Mouse (Mus musculus) MEL (cell line): ENCODE measurements around the gene Fam49a. TPM values are rescaled to one million over a fixed set of nuclear protein-coding genes. Genes with fewer than 3 reads are reported as not detected.
"Not testable (repeated sequence)": the region's sequence is repeated elsewhere in the genome, so short reads cannot be mapped to it uniquely, and the experiment has no call there.

Source experiments
- DNase-seq: peaks from one replicate; pipeline ENCODE4 v3.0.0; 2011; ENCODE audit warnings: low read depth, low spot score
- H3K27ac ChIP-seq: 2 replicates; pipeline ENCODE4 v1.5.1; 2012; ENCODE audit warnings: low read depth, mild to moderate bottlenecking, control low read depth, low read length, moderate library complexity; ENCODE audit not compliant: control insufficient read depth
- H3K27me3 ChIP-seq, 2 experiments: fragments of 150-350 bp in 1 of 2; sonication (generic) in 1 of 2; 2 replicates each; pipeline ENCODE4 v1.6.1; 2012; ENCODE audit warnings: low read length in 2 of 2, mild to moderate bottlenecking in 2 of 2, improper control_type of control experiment in 1 of 2, moderate library complexity in 1 of 2; ENCODE audit not compliant: insufficient read depth in 2 of 2, control insufficient read depth in 1 of 2
- H3K36me3 ChIP-seq, 2 experiments: 2 replicates each; pipeline ENCODE4 v1.6.1; 2012 to 2014; ENCODE audit warnings: low read length in 2 of 2, improper control_type of control experiment in 1 of 2, inconsistent platforms in 1 of 2, mild to moderate bottlenecking in 1 of 2; ENCODE audit not compliant: insufficient read depth in 2 of 2, control insufficient read depth in 1 of 2
- H3K4me1 ChIP-seq, 2 experiments: fragments of 150-350 bp in 1 of 2; sonication (generic) in 1 of 2; 2 replicates each; pipeline ENCODE4 v1.6.1; 2012; ENCODE audit warnings: low read length in 2 of 2, improper control_type of control experiment in 1 of 2, mild to moderate bottlenecking in 1 of 2; ENCODE audit not compliant: insufficient read depth in 2 of 2, control insufficient read depth in 1 of 2
- H3K4me3 ChIP-seq, 2 experiments: fragments of 150-350 bp in 1 of 2; sonication (generic) in 1 of 2; 2 replicates each; pipeline ENCODE4 v1.5.1; 2012; ENCODE audit warnings: low read depth in 2 of 2, low read length in 2 of 2, mild to moderate bottlenecking in 2 of 2, moderate library complexity in 2 of 2, control low read depth in 1 of 2, improper control_type of control experiment in 1 of 2; ENCODE audit not compliant: control insufficient read depth in 1 of 2, insufficient read depth in 1 of 2
- H3K79me2 ChIP-seq: 2 replicates; pipeline ENCODE4 v1.6.1; 2012; ENCODE audit warnings: mild to moderate bottlenecking, low read length, moderate library complexity; ENCODE audit not compliant: control insufficient read depth, poor library complexity, insufficient read depth
- H3K9ac ChIP-seq: 2 replicates; pipeline ENCODE4 v1.6.1; 2012; ENCODE audit warnings: low read depth, mild to moderate bottlenecking, control low read depth, low read length, moderate library complexity; ENCODE audit not compliant: control insufficient read depth, poor library complexity, severe bottlenecking
- H3K9me3 ChIP-seq: fragments of 150-350 bp; sonication (generic); replicated peaks from 2 replicates; pipeline ENCODE4 v1.6.1; 2012; ENCODE audit warnings: mild to moderate bottlenecking, low read length, improper control_type of control experiment, moderate library complexity; ENCODE audit not compliant: insufficient read depth
- CHD2 ChIP-seq: IDR thresholded peaks from 2 replicates; pipeline ENCODE4 v1.6.1; 2011; ENCODE audit warnings: low read length, improper control_type of control experiment
- ETS1 ChIP-seq: IDR thresholded peaks from 2 replicates; pipeline ENCODE4 v1.6.1; 2012; ENCODE audit warnings: low read depth, mild to moderate bottlenecking, inconsistent platforms, low read length, improper control_type of control experiment, moderate library complexity
- GATA1 ChIP-seq: IDR thresholded peaks from 2 replicates; pipeline ENCODE4 v1.6.1; 2011; ENCODE audit warnings: low read depth, low read length, improper control_type of control experiment
- MEF2A ChIP-seq: IDR thresholded peaks from 2 replicates; pipeline ENCODE4 v1.6.1; 2014; ENCODE audit warnings: low read depth, mild to moderate bottlenecking, inconsistent platforms, low read length, improper control_type of control experiment; ENCODE audit not compliant: poor library complexity, insufficient replicate concordance, severe bottlenecking; ENCODE audit errors: extremely low read depth
- RAD21 ChIP-seq: IDR thresholded peaks from 2 replicates; pipeline ENCODE4 v1.6.1; 2011; ENCODE audit warnings: mild to moderate bottlenecking, low read depth, low read length, improper control_type of control experiment
- TAL1 ChIP-seq: IDR thresholded peaks from 2 replicates; pipeline ENCODE4 v1.6.1; 2012; ENCODE audit warnings: mild to moderate bottlenecking, inconsistent platforms, low read length, moderate library complexity, mixed read lengths
- TBP ChIP-seq: IDR thresholded peaks from 2 replicates; pipeline ENCODE4 v1.8.0; 2011; ENCODE audit warnings: low read depth, low read length, improper control_type of control experiment
- UBTF ChIP-seq: IDR thresholded peaks from 2 replicates; pipeline ENCODE4 v1.6.1; 2012; ENCODE audit warnings: low read depth, mild to moderate bottlenecking, inconsistent platforms, low read length, improper control_type of control experiment, moderate library complexity, borderline replicate concordance; ENCODE audit not compliant: insufficient read depth
- USF2 ChIP-seq, 2 experiments: IDR thresholded peaks; 2 replicates each; pipeline ENCODE4 v1.6.1; 2011 to 2012; ENCODE audit warnings: improper control_type of control experiment in 2 of 2, low read length in 2 of 2, borderline replicate concordance in 1 of 2, inconsistent platforms in 1 of 2, low read depth in 1 of 2, mild to moderate bottlenecking in 1 of 2; ENCODE audit not compliant: insufficient read depth in 1 of 2
- ZC3H11A ChIP-seq: IDR thresholded peaks from 2 replicates; pipeline ENCODE4 v1.6.1; 2012; ENCODE audit warnings: low read depth, mild to moderate bottlenecking, inconsistent platforms, low read length, improper control_type of control experiment
- ZMIZ1 ChIP-seq: IDR thresholded peaks from 2 replicates; pipeline ENCODE4 v1.6.1; 2012; ENCODE audit warnings: low read depth, mild to moderate bottlenecking, inconsistent platforms, low read length, improper control_type of control experiment, moderate library complexity
- ZNF384 ChIP-seq: IDR thresholded peaks from 2 replicates; pipeline ENCODE4 v1.6.1; 2012; ENCODE audit warnings: low read depth, mild to moderate bottlenecking, inconsistent platforms, low read length, improper control_type of control experiment
- polyA plus RNA-seq, 2 experiments: library from polyadenylated mRNA; stranded (reverse) in 1 of 2; unstranded in 1 of 2; fragments of >175 nt in 1 of 2; fragments of >200 nt in 1 of 2; gene quantifications; 2 replicates each; pipeline versions ENCODE4 v1.2.1 to v1.2.4; 2012; ENCODE audit warnings: low replicate concordance in 2 of 2, low read depth in 1 of 2; ENCODE audit not compliant: insufficient read length in 2 of 2, insufficient read depth in 1 of 2, missing spikeins in 1 of 2
- total RNA-seq: library from RNA; depleted of rRNA; stranded (reverse); fragments of 300-350 nt; gene quantifications from 2 replicates; pipeline ENCODE4 v1.2.3, GENCODE M21; 2012

The Fam49a gene
- total and polyA plus RNA-seq, 3 experiments = 0.42 to 1.3 TPM; not detected in 1

- no peak for TF ChIP-seq UBTF
- TF ChIP-seq RAD21 = peak; percentile 68
- TF ChIP-seq ZNF384 = no peak
- no peak for TF ChIP-seq TAL1
- no peak for TF ChIP-seq USF2 (IDR thresholded peaks at IDR 0.05; ENCODE audit: borderline replicate concordance in 1 of 2, insufficient read depth in 1 of 2, low read depth in 1 of 2, low read length in 2 of 2)
- no peak for TF ChIP-seq CHD2
- TF ChIP-seq ZC3H11A = peak; percentile 37
- TF ChIP-seq GATA1 = no peak
- no peak for TF ChIP-seq MEF2A
These were observed 61.8 kb downstream of the Fam49a start (continued) for GRCm38 (mm10) chr12:12323616-12324223.

- H3K27me3 ChIP-seq, H3K9ac ChIP-seq: not testable (repeated sequence)
These were observed 62.3 kb downstream of the Fam49a start for GRCm38 (mm10) chr12:12324266-12324665.

GRCm38 (mm10) chr12:12333526-12334310 lies 71.8 kb downstream of the Fam49a start:
- no peaks in the 10 kb centered on the region for H3K4me1 ChIP-seq
- no peak overlapping the region for H3K27ac ChIP-seq
- no peak for DNase-seq
- H3K36me3 ChIP-seq = no peaks in the 10 kb centered on the region
- no peaks in the 10 kb centered on the region for H3K27me3 ChIP-seq
- TF ChIP-seq ZMIZ1 (no peak), TBP (no peak), ETS1 (no peak)
- no peaks in the 10 kb centered on the region for H3K79me2 ChIP-seq
- no peak overlapping the region for H3K9ac ChIP-seq
- H3K9me3 ChIP-seq = no peaks in the 10 kb centered on the region
- H3K4me3 ChIP-seq = no peak overlapping the region

More at GRCm38 (mm10) chr12:12324266-12324665, 62.3 kb downstream of the Fam49a start:
- not testable (repeated sequence) for H3K79me2 ChIP-seq, H3K27ac ChIP-seq, H3K4me3 ChIP-seq, H3K9me3 ChIP-seq, H3K36me3 ChIP-seq, DNase-seq
- peaks cover 2 to 11% of the 10 kb centered on the region in 2 experiments; a peak in 2 of 4 replicates for H3K4me1 ChIP-seq
